Mouse (Mus musculus): Measurements from ENCODE around the gene Casp1. TPM values are rescaled to one million over a fixed set of nuclear protein-coding genes. Genes with fewer than 3 reads are reported as not detected.

Casp1 gene
- polyA plus RNA-seq (2015; fragmentation: Nextera tagmentation; extraction: Ambion mirVana), result 1.1 and 1.3 TPM in 2 replicates

DNA sequence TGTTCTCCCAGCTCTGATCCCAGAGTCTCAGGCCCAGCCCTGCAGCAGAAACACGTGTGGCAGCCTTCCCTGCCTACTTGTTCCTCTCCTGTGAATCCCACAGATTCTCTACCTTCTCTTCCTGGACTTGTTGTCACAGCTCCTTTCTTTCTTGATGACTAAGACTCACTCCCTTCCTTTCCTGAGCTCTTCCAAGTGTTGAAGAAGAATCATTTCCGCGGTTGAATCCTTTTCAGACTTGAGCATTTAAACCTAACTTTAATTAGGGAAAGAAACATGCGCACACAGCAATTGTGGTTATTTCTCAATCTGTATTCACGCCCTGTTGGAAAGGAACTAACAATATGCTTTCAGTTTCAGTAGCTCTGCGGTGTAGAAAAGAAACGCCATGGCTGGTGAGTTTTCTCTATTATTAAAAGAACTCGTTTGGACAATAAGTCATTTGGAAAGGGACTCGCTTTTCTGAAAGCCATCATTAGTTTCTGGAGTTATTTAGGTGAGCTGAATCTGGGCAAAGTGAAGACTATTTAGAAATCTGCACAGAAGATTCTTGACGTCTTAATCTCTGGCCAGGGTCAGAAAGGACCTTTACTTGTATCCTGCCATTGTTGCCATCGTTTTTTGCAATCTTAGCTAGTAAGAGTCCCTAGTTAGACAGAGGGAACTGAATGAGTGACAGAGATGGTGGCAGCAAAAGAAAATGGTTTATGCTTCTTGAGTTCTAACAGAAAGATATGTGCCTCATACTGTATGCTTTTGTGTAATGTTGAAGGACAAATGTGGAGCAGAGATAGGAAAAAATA, at the start of gene Casp1:
Gene Casp1, plus strand, starts transcription at position 189 of the 803 bp plus-strand sequence.
- Histone ChIP-seq H3K9ac (no peak within 1 kb of the TSS), H3K4me2 (no peak within 1 kb of the TSS), H3K27me3 (no peaks in the 10 kb centered on the region), H3K4me3 (no peak within 1 kb of the TSS), H3K27ac (no peak within 1 kb of the TSS), H3K9me3 (replicated peaks) (no peaks in the 10 kb centered on the region), H3K36me3 (no peaks in the 10 kb centered on the region), H3K4me1 (replicated peaks) (no peaks in the 10 kb centered on the region)
- no peak for ATAC-seq (replicated peaks; ENCODE audit: insufficient number of reproducible peaks, insufficient read depth, low FRiP score, low read depth)
- WGBS, result 72% methylated on average over 11 of the region's 11 CpGs

DNA sequence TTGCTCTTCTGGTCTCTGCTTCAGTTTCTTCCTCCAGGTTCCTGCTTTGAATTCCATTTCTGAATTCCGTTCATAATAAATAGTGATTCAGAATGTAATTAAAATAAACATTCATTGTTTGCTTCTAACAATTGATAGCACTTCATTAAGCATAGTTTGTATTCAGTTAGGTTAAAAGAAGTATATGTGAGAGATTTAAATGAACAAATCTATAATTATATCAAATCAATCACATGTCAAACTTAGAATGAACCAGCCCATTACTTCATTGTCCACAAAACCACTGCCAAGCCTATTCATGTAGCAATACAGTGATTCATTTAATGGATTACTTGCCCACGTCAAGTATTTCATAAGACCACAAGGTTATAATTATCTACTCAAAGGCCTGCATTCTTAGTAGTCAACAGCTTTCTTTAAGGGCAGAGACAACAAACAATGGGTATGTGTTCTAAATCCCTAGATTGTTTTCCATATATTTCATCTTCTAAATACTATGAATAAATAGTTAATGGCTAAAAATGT, 34.3 kb upstream of the Casp1 start:
- ATAC-seq (replicated peaks; ENCODE audit: insufficient number of reproducible peaks, insufficient read depth, low FRiP score, low read depth), result no peak
- Histone ChIP-seq H3K9ac (no peak overlapping the region), H3K27me3 (no peaks in the 10 kb centered on the region), H3K4me1 (replicated peaks) (no peaks in the 10 kb centered on the region), H3K27ac (no peak overlapping the region), H3K4me2 (no peak overlapping the region), H3K4me3 (no peak overlapping the region), H3K36me3 (no peaks in the 10 kb centered on the region), H3K9me3 (replicated peaks) (no peaks in the 10 kb centered on the region)
- WGBS, result 66% methylated on average over 2 of the region's 2 CpGs

DNA sequence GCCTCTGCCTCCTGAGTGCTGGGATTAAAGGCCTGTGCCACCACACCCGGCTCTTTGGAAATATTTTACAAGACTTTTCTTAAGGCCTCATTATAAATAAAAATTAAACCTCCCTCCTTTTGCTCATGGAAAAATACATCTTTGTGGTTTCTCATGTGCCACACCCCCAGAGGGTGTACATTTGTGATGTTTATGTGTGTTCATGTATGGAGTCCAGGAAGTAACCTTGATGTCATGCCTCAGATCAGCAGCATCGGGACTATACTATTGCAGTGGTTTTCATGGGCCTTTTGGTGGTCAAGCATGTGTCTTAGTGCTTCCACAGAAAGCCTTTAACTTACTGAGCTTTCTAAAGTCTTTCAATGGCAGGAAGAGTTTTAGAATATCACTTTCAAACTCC, 28.0 kb upstream of the Casp1 start:
- H3K9ac ChIP-seq, result no peak overlapping the region
- no peak for ATAC-seq (replicated peaks; ENCODE audit: insufficient number of reproducible peaks, insufficient read depth, low FRiP score, low read depth)
- WGBS, result 78% methylated on average over 2 of the region's 2 CpGs
- H3K4me2 ChIP-seq, result no peak overlapping the region
- H3K27ac ChIP-seq, result no peak overlapping the region
- H3K36me3 ChIP-seq, result no peaks in the 10 kb centered on the region
- H3K4me3 ChIP-seq, result no peak overlapping the region
- no peaks in the 10 kb centered on the region for H3K27me3 ChIP-seq
- H3K4me1 ChIP-seq (replicated peaks), result no peaks in the 10 kb centered on the region
- H3K9me3 ChIP-seq (replicated peaks), result no peaks in the 10 kb centered on the region

DNA sequence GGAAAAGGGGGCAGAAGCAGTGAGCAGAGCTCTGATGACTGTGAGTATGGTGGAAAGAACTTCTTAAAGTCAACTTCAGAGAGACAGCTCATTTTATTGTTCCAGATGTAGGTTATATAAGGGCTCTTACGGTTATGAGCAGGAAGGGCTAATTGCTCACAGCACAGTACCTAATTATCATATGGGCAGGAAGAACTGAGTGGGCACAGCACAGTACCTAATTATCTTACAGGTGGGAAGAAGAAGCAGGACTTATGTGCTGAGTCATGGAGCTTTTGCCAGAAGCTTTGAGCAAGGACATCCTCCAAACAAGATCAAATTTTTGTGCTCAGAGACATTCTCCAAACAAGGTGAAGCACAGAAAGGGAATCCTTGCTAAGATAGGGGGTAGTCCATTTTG, 27.4 kb upstream of the Casp1 start:
- H3K4me3 ChIP-seq, result no peak overlapping the region
- no peak for ATAC-seq (replicated peaks; ENCODE audit: insufficient number of reproducible peaks, insufficient read depth, low FRiP score, low read depth)
- no peaks in the 10 kb centered on the region for H3K27me3 ChIP-seq
- no peak overlapping the region for H3K27ac ChIP-seq
- H3K4me1 ChIP-seq (replicated peaks), result no peaks in the 10 kb centered on the region
- no peaks in the 10 kb centered on the region for H3K36me3 ChIP-seq
- no peaks in the 10 kb centered on the region for H3K9me3 ChIP-seq (replicated peaks)
- no peak overlapping the region for H3K9ac ChIP-seq
- WGBS, result 58% methylated on average over 1 of the region's 1 CpGs
- no peak overlapping the region for H3K4me2 ChIP-seq

DNA sequence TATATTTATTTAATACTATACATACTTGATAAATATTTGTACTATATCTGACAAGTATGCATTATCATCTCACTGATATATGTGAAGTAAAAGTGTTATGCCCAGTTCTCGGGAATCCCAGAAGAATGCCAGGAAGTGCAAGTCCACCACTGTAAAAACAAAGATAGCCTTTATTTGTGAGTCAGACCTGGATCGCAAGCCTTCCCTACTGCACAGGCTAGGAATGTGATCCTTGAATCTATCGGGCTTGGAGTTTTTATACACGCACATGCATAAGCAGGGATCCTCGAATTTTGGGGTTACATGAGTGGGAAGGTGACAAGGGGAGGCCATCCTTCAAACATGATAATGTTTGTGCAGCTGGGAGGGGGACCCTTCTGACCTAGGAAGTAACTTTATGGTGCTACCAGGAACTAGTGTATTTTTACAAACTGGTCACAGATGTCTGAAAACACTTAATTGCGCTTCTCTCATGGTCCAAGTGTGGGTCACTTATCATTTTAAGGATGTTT, 26.9 kb upstream of the Casp1 start:
- H3K27me3 ChIP-seq, result no peaks in the 10 kb centered on the region
- no peak overlapping the region for H3K27ac ChIP-seq
- no peak overlapping the region for H3K9ac ChIP-seq
- H3K4me1 ChIP-seq (replicated peaks), result no peaks in the 10 kb centered on the region
- no peaks in the 10 kb centered on the region for H3K9me3 ChIP-seq (replicated peaks)
- WGBS, result 41% methylated on average over 6 of the region's 6 CpGs
- no peak overlapping the region for H3K4me3 ChIP-seq
- no peaks in the 10 kb centered on the region for H3K36me3 ChIP-seq
- H3K4me2 ChIP-seq, result no peak overlapping the region
- 0 out of 2 replicates have a peak, but pooled peaks have one; percentile 39 for ATAC-seq (replicated peaks; ENCODE audit: insufficient number of reproducible peaks, insufficient read depth, low FRiP score, low read depth)

DNA sequence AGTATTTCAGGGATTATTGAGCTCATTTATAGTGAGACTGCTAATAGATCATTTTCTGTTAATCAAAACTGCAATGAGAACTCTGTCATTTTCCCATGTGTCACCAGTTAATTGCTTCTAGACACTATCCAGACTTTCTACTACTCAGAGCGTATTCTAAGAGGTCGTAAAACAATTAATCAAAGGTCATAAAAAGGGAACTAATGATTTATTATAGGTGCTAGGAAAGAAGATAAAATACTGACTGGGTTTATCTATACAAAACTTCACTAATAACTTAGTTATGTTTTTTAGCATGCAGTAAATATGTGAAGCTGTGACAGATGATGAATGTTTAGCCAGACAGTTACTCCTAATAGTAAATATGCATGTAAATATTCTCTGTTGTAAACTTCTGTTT, 12.2 kb upstream of the Casp1 start:
- no peaks in the 10 kb centered on the region for H3K27me3 ChIP-seq
- no peak overlapping the region for H3K27ac ChIP-seq
- H3K4me1 ChIP-seq (replicated peaks), result no peaks in the 10 kb centered on the region
- no peak overlapping the region for H3K4me2 ChIP-seq
- H3K9me3 ChIP-seq (replicated peaks), result no peaks in the 10 kb centered on the region
- no peaks in the 10 kb centered on the region for H3K36me3 ChIP-seq
- 68% methylated on average over 2 of the region's 2 CpGs for WGBS
- H3K4me3 ChIP-seq, result no peak overlapping the region
- H3K9ac ChIP-seq, result no peak overlapping the region
- no peak for ATAC-seq (replicated peaks; ENCODE audit: insufficient number of reproducible peaks, insufficient read depth, low FRiP score, low read depth)

DNA sequence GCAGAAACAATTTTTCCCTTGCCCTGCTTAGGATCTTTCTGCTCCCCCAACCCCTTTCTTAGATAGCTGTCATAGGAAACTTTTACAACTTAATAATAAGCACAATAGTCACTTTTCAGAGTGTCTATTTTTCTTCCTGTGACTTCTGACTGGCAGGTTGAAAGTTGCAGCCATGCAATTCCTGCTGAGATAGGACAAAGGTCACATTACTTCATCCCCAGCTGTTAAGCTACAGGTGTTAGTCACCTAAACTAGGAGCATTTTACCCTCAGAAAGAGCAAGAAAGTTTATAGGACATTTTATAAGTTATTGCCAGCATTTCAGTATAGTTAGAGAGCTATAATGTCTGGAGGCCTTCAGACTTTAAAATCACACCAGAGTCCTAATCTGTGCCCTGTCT, 11.7 kb upstream of the Casp1 start:
- no peak overlapping the region for H3K4me3 ChIP-seq
- H3K9ac ChIP-seq, result no peak overlapping the region
- H3K9me3 ChIP-seq (replicated peaks), result no peaks in the 10 kb centered on the region
- no peak overlapping the region for H3K27ac ChIP-seq
- H3K4me1 ChIP-seq (replicated peaks), result no peaks in the 10 kb centered on the region
- ATAC-seq (replicated peaks; ENCODE audit: insufficient number of reproducible peaks, insufficient read depth, low FRiP score, low read depth), result no peak
- H3K36me3 ChIP-seq, result no peaks in the 10 kb centered on the region
- no peaks in the 10 kb centered on the region for H3K27me3 ChIP-seq
- no peak overlapping the region for H3K4me2 ChIP-seq

DNA sequence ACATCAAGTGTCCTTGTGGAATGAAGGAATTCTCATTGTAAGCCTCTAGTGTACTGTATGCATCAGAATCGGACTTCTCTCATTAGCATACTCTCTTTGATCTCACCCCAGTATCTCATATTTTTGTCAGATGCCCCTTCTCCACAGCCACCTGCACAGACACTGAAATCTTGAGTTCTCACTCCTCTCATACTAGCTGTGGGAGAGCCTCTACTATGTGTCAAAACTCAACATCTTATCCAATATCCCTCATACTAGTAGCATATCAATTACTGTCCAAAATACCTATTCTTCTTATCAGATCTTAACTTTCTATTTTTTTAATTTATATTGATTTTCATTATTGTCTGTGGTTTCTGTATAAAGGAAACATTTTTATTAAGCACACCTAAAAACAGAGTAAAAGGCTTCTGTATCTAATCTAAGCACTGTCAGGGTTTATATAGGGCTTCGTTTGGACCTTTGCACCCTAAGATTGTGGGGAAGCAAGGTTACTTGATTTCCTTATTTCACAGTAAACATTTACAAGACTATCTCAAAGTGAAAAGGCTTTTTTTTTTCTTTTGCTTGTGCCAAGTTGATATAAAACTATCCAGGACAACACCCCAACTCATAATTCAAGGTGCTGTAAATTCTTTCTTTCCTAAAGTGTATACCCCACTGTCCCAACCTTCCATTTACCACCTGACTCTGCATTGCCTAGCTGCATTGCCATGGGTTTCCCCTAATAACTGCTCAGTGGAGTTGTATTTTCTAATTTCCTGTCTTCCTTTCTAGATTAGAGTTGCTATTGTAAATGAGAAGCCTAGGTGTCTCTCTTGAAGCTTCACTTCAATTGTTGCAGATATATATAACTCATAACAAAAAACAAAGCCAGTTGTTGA, 1.7 kb upstream of the Casp1 start:
- no peak overlapping the region for H3K4me3 ChIP-seq
- H3K9me3 ChIP-seq (replicated peaks), result no peaks in the 10 kb centered on the region
- H3K27me3 ChIP-seq, result no peaks in the 10 kb centered on the region
- H3K27ac ChIP-seq, result no peak overlapping the region
- 62% methylated on average over 2 of the region's 2 CpGs for WGBS
- no peaks in the 10 kb centered on the region for H3K4me1 ChIP-seq (replicated peaks)
- H3K36me3 ChIP-seq, result no peaks in the 10 kb centered on the region
- H3K4me2 ChIP-seq, result no peak overlapping the region
- no peak for ATAC-seq (replicated peaks; ENCODE audit: insufficient number of reproducible peaks, insufficient read depth, low FRiP score, low read depth)
- H3K9ac ChIP-seq, result no peak overlapping the region

DNA sequence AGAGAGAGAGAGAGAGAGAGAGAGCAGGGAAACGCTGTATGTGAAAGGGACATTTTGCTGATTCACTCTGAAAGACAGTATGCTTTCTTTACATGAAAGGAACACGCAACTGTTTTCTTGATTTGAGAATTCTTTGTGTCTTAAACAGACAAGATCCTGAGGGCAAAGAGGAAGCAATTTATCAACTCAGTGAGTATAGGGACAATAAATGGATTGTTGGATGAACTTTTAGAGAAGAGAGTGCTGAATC, 740 bp downstream of the Casp1 start:
- Histone ChIP-seq H3K4me3 (no peak overlapping the region), H3K36me3 (no peaks in the 10 kb centered on the region), H3K9me3 (replicated peaks) (no peaks in the 10 kb centered on the region), H3K9ac (no peak overlapping the region), H3K4me2 (no peak overlapping the region), H3K27me3 (no peaks in the 10 kb centered on the region), H3K27ac (no peak overlapping the region), H3K4me1 (replicated peaks) (no peaks in the 10 kb centered on the region)
- ATAC-seq (replicated peaks; ENCODE audit: insufficient number of reproducible peaks, insufficient read depth, low FRiP score, low read depth), result no peak
- WGBS, result 80% methylated on average over 2 of the region's 2 CpGs

DNA sequence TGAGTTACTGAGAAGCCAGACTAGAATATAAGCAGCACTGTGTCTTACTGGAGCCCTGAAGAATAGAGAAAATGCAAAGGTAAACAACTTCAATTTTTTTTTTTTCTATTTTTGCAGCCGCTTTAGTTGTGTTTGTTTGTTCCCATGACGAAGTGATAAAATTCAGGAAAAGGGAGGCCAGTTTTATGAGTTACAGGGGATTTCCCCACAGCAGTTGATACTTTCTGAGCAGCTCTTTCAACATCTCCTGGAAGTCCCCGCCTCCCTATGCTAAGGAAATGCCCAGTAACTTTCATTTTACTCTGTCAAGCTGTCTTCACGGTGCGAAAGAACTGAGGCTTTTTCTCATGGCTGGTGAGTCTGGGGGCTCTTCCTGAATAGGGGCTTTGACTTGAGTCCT, 10.2 kb downstream of the Casp1 start, which contains the start of gene Casp4:
Gene Casp4, plus strand, starts transcription at position 268 of the 400 bp plus-strand sequence.
- no peak for ATAC-seq (replicated peaks; ENCODE audit: insufficient number of reproducible peaks, insufficient read depth, low FRiP score, low read depth)
- H3K4me2 ChIP-seq, result peak within 1 kb of the TSS; percentile 37
- no peaks in the 10 kb centered on the region for H3K9me3 ChIP-seq (replicated peaks)
- WGBS, result 34% methylated on average over 5 of the region's 5 CpGs
- peak within 1 kb of the TSS; percentile 28 for H3K4me3 ChIP-seq
- no peaks in the 10 kb centered on the region for H3K4me1 ChIP-seq (replicated peaks)
- H3K27ac ChIP-seq, result no peak within 1 kb of the TSS
- no peaks in the 10 kb centered on the region for H3K36me3 ChIP-seq
- no peaks in the 10 kb centered on the region for H3K27me3 ChIP-seq
- H3K9ac ChIP-seq, result no peak within 1 kb of the TSS

DNA sequence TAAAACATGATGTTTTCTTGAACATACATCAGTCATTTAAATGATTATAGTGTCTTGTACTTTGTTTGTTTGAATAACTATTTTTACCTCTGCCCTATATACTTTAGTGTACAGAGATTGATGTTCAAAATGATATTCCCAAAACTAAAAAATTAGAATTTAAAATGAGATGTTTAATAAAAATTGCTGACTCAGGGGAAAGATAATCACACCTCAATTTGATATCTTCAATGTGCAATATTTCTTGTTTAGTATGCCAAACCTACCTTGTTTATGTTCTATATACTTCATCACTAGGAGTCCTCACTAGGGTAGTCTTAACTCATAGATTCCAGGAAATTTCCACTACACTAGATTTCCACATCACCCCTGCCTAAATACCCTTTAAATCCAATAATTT, 11.8 kb downstream of the Casp1 start:
- no peaks in the 10 kb centered on the region for H3K4me1 ChIP-seq (replicated peaks)
- H3K27ac ChIP-seq, result no peak overlapping the region
- H3K9me3 ChIP-seq (replicated peaks), result no peaks in the 10 kb centered on the region
- no peaks in the 10 kb centered on the region for H3K27me3 ChIP-seq
- no peak overlapping the region for H3K4me3 ChIP-seq
- H3K36me3 ChIP-seq, result no peaks in the 10 kb centered on the region
- ATAC-seq (replicated peaks; ENCODE audit: insufficient number of reproducible peaks, insufficient read depth, low FRiP score, low read depth), result no peak
- no peak overlapping the region for H3K4me2 ChIP-seq
- H3K9ac ChIP-seq, result no peak overlapping the region

Measured in heart, embryonic 15.5 days (tissue).